Mouse (Mus musculus) spleen, adult 18-20 months (tissue): ENCODE measurements around the gene Serpina1b.
"Not testable (repeated sequence)": the region's sequence is repeated elsewhere in the genome, so short reads cannot be mapped to it uniquely, and the experiment has no call there.

Experiments used
- DNase-seq, 2 experiments: peaks; one replicate each; pipeline ENCODE4 v3.0.0; 2022; ENCODE audit warnings: mixed read lengths in 2 of 2

The Serpina1b gene

GRCm38 (mm10) chr12:103830273-103830672 is at the start of gene Serpina1b:
Gene Serpina1b (minus strand): TSS chr12:103830373.
- not testable (repeated sequence) for DNase-seq

DNA sequence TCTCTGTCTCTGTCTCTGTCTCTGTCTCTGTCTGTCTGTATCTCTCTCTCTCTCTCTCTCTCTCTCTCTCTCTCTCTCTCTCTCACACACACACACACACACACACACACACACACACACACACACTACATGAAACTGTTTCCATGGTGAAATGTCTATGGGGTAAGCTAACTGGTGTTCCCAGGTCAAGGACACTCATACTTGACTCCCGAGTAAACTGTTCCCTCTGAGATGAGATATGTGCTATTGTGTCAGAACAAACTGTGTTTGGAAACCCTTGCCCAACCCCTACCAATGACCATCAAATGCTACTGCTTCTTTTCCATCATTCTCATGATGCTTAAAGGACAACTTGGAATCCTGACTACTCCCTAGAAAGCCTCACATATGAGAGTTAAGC is 36.7 kb upstream of the Serpina1b start:
- DNase-seq, result not testable (repeated sequence)

DNA sequence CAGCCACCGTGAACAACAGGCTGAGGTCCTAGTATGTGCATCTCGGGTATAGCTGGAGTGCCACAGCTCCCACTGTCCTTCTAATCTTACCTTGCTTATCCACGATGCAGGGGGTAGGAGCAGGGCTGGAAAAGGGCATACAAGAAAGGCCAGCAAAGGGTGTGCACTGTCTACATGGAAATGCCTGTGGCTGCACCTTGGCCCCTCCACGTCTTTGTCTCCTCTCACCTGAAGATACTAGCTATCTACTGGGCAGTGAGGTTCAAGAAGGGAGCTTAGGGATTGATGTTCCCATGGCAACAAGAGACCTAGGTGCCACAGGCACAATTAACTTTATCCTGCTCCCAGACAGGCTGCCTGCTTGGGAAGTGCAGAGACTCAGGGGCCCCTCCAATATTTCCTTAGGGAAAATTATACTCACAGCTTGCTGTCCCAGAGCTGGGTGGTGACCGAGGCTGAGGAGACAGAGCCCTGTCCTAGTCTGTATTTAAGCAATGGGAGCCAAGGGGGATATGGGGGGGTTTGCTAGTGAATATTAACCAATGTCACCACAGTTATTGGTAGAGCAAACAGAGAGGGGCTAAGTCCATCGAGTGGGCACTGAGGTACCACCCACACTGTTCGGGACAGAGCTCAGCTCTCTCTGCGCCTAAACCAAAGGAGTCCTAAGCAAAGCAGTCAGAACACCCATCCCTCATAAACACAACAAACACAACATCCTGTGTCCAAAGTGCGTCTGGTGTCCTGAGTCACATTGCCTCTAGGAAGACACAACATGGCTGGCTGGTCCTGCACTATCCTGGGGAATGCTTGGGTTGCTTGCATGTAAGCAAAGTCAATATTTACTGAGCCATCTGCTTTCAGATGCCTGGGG is 33.2 kb upstream of the Serpina1b start, which contains the start of gene Serpina1a:
Serpina1a (minus strand) TSS at position 462 of the 874 bp plus-strand sequence.
- DNase-seq, result not testable (repeated sequence)

GRCm38 (mm10) chr12:103860976-103861375 is 30.8 kb upstream of the Serpina1b start:
- no peak for DNase-seq

DNA sequence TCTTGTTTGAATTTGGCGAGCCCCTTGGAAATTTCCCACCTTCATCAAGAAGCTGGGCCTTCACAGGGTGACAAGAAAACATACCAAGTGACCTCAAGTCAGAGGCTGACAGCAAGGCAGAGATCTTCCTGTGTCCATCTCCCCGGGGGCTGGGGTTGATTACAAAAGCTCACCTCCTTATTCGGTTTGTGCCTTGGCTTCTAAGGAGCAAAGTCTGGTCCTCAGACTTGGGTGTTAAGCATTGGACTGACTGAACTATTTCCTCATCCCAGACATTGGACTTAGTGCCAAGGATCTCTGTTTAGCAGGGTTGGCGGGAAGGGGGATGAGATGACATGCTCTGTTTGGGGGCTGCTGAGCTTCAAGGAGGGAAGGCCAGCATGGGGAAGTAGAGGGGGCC is 30.4 kb upstream of the Serpina1b start:
- DNase-seq, result not testable (repeated sequence)

DNA sequence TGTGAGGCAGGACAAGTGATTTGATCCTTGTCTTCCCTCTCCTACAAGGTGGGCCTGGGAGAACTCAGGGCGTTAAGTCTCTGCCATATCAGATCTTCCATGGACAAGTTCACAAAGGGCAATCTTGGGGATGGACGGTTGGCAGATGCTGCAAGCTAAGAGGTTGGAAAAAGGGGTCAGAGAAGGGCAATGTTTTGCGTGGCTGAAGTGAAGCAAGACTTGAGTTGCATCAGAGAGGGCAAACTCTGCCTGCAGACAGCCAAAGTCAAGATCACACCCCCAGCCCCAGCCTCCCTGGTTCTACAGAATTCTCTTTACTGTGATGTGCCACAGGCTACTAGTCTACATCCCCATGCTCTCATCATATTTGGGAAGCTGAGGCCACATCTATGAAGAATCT is 29.4 kb upstream of the Serpina1b start:
- not testable (repeated sequence) for DNase-seq

DNA sequence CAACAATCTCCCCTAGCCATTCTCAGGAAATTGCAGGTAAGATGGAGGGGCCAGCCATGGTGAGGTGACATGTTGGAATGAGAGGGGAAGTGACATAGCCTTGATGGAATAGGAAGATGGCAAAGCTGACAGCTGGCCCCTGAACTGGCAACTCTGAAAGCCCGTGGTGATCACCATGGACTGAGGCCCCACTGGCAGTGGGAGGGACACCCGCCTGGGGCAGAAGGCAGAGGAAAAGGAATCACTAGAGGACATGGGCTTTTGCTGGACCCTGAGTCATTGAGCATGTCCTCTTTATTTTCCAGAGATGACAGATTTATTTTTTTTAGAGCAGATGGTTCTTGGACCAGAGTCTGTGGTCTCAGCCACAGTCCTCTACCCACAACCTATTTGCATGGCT is 22.9 kb upstream of the Serpina1b start:
- DNase-seq, result not testable (repeated sequence)

DNA sequence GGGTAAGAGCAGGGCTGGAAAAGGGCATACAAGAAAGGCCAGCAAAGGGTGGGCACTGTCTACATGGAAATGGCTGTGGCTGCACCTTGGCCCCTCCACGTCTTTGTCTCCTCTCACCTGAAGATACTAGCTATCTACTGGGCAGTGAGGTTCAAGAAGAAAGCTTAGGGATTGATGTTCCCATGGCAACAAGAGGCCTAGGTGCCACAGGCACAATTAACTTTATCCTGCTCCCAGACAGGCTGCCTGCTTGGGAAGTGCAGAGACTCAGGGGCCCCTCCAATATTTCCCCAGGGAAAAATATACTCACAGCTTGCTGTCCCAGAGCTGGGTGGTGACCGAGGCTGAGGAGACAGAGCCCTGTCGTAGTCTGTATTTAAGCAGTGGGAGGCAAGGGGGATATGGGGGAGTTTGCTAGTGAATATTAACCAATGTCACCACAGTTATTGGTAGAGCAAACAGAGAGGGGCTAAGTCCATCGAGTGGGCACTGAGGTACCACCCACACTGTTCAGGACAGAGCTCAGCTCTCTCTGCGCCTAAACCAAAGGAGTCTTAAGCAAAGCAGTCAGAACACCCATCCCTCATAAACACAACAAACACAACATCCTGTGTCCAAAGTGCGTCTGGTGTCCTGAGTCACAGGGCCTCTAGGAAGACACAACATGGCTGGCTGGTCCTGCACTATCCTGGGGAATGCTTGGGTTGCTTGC is 2.4 kb downstream of the Serpina1b start:
- not testable (repeated sequence) for DNase-seq

DNA sequence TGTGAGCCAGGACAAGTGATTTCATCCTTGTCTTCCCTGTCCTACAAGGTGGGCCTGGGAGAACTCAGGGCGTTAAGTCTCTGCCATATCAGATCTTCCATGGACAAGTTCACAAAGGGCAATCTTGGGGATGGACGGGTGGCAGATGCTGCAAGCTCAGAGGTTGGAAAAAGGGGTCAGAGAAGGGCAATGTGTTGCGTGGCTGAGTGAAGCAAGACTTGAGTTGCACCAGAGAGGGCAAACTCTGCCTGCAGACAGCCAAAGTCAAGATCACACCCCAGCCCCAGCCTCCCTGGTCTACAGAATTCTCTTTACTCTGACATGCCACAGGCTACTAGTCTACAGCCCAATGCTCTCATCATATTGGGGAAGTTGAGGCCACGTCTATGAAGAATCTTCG is 6.3 kb downstream of the Serpina1b start:
- not testable (repeated sequence) for DNase-seq

- DNase-seq, result not testable (repeated sequence)
Measured at GRCm38 (mm10) chr12:103773246-103773851, 56.8 kb downstream of the Serpina1b start, which contains the start of gene Serpina1d. Gene Serpina1d (minus strand): TSS chr12:103773592.

DNA sequence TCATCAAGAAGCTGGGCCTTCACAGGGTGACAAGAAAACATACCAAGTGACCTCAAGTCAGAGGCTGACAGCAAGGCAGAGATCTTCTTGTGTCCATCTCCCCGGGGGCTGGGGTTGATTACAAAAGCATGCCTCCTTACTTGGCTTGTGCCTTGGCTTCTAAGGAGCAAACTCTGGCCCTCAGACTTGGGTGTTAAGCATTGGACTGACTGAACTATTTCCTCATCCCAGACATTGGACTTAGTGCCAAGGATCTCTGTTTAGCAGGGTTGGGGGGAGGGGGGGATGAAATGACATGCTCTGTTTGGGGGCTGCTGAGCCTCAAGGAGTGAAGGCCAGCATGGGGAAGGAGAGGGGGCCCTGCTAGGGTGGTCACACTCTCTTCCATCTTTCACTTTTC is 59.6 kb downstream of the Serpina1b start:
- DNase-seq, result not testable (repeated sequence)

DNA sequence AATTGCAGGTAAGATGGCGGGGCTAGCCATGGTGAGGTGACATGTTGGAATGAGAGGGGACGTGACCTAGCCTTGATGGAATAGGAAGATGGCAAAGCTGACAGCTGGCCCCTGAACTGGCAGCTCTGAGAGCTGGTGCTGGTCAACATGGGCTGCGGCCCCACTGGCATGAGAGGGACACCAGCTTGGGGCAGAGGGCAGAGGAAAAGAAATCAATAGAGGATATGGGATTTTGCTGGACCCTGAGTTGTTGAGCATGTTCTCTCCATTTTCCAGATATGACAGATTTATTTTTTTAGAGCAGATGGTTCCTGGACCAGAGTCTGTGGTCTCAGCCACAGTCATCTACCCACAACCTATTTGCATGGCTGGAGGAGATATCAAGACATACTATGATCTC is 67.1 kb downstream of the Serpina1b start:
- not testable (repeated sequence) for DNase-seq

- DNase-seq, result not testable (repeated sequence)
Measured at GRCm38 (mm10) chr12:103760316-103760715, 69.9 kb downstream of the Serpina1b start.

DNA sequence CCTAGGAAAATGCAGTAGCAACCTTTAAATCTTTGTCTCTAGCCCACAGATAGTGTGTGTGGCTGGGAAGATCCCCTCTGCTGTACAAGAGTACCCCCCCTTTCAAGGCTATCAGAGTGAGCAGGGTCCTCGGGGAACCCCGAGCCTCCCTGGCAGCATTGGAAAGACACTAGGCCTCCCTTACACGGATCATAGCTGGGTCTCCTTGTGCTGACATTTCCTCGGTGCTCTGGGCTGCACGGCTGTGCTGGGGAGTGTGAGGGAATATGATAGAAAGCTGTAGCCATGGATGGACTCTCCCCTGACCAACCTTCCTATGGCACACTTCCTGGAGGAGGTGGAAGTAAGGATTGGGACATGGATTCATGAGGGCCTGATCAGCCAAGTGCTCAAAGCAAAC is 84.2 kb downstream of the Serpina1b start:
- not testable (repeated sequence) for DNase-seq

GRCm38 (mm10) chr12:103737791-103738580 is 92.2 kb downstream of the Serpina1b start:
- DNase-seq, result not testable (repeated sequence)

- DNase-seq, result not testable (repeated sequence)
Measured at GRCm38 (mm10) chr12:103735566-103735965, 94.6 kb downstream of the Serpina1b start.

DNA sequence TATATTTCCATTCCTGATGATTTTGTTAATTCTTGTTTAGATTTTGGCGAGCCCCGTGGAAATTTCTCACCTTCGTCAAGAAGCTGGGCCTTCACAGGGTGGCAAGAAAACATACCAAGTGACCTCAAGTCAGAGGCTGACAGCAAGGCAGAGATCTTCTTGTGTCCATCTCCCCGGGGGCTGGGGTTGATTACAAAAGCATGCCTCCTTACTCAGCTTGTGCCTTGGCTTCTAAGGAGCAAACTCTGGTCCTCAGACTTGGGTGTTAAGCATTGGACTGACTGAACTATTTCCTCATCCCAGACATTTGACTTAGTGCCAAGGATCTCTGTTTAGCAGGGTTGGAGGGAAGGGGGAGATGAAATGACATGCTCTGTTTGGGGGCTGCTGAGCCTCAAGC is 95.1 kb downstream of the Serpina1b start:
- DNase-seq, result not testable (repeated sequence)

DNA sequence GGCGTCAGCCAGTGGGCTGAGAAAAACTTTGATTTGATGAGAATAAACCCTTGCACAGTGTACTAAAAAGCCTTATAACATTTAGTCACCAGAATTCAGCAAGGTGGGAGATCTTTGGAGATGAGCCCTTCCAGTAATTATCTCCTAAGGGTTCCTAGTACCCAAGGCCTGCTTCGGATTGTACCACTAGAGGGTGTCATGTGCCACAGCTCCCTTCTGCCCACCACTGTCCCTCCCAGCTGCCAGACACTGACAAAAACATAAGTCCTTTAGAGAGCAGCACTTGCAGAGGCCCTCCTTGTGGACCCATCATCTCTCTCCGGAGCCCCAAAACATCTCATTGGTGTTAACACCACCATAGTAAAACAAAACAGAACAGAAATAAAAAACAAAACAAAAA is 118.6 kb downstream of the Serpina1b start:
- DNase-seq, result no peak

DNA sequence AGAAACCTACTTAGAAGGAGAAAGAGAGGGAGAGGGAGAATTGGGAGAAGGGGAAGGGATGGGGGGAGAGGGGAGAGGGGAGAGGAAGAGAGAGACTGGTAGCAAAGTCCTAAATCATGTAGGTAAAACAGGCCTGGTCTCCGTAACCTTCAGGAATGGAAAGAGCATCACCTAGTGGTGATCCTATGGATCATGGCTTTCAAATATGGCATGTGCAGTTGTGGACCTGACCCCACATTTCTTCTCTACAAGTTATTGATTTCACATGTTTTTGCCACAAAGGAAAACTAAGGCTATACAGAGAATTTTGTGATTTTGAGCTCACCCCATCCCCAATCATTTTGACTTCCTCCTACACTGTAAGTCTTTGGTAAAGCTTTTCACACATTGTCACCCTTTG is 119.8 kb downstream of the Serpina1b start:
- no peak for DNase-seq

GRCm38 (mm10) chr12:103706113-103706512 is 124.1 kb downstream of the Serpina1b start:
- no peak for DNase-seq

GRCm38 (mm10) chr12:103705547-103705946 is 124.6 kb downstream of the Serpina1b start:
- no peak for DNase-seq

- DNase-seq, result no peak
Measured at GRCm38 (mm10) chr12:103700144-103700750, 129.9 kb downstream of the Serpina1b start.
